Mouse (Mus musculus): ENCODE measurements around the gene Fitm2. TPM values are rescaled to one million over a fixed set of nuclear protein-coding genes. Genes with fewer than 3 reads are reported as not detected.

Fitm2 gene
- total and polyA plus RNA-seq, 3 experiments = 93.8 to 223 (median 196) TPM

DNA sequence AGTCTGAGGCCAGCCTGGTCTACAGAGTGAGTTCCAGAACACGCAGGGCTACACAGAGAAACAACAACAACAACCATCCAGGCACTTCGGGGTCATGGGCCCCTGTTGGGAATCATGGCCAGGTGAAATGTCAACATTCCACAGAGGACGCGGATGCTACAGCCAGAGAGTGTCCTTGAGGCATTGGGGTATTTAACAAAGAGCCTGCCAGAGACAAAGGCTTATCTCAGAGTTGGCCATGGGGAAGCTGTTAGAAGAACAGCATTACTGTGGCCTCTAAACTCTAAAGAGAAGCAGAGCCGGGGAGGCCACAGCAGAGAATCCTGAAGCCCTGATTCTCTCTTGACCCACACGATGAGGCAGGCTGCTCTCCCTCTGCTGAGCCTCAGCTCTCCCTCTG lies 3.6 kb downstream of the Fitm2 start:
- no peak overlapping the region for H3K4me3 ChIP-seq
- peaks cover 5% of the 10 kb centered on the region for H3K4me1 ChIP-seq (ENCODE audit: control insufficient read depth, insufficient read depth, low read length)
- H3K27me3 ChIP-seq (ENCODE audit: control insufficient read depth, insufficient read depth, low read length) = no peaks in the 10 kb centered on the region
- 66% methylated on average over 6 of the region's 6 CpGs for WGBS
- TF ChIP-seq CTCF (IDR thresholded peaks at IDR 0.05) (no peak), POLR2A (IDR thresholded peaks at IDR 0.05; ENCODE audit: insufficient read depth, low read depth, low read length) (no peak), EP300 (IDR thresholded peaks at IDR 0.05; ENCODE audit: insufficient read depth, low read depth, low read length) (no peak)
- intact Hi-C loops (cut with DNase I) = no loop called here
- H3K36me3 ChIP-seq (ENCODE audit: control insufficient read depth, insufficient read depth, low read length) = peaks cover 8% of the 10 kb centered on the region
- H3K79me2 ChIP-seq (replicated peaks; ENCODE audit: control insufficient read depth, insufficient read depth, low read length) = 0 out of 2 replicates have a peak, but pooled peaks cover 1% of the 10 kb centered on the region
- H3K9ac ChIP-seq (ENCODE audit: low read depth, low read length) = no peak overlapping the region
- H3K27ac ChIP-seq = peak overlapping the region; percentile 98
- no peak for DNase-seq

DNA sequence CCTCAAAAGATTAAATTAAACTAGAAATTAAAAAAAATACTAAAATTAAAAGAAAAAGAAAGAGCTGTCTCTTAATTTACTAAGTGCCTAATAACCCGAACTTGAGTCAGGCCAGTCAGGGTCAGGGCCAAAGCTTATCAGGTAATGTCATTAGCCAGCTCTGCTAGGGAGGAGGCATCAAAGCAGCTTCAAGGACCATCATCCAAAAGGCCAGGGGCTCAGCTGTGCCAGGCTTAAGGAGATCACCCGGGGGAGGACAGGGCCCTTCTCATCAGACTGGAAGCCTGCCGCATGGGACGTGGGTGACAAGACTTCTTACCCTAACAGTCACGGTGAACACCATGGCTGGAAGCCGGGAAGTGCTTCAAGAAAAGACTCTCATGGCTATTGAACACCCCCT lies 4.8 kb downstream of the Fitm2 start:
- WGBS = 55% methylated on average over 6 of the region's 6 CpGs
- peaks cover 5% of the 10 kb centered on the region for H3K4me1 ChIP-seq (ENCODE audit: control insufficient read depth, insufficient read depth, low read length)
- intact Hi-C loops (cut with DNase I) = no loop called here
- H3K27me3 ChIP-seq (ENCODE audit: control insufficient read depth, insufficient read depth, low read length) = no peaks in the 10 kb centered on the region
- no peak overlapping the region for H3K9ac ChIP-seq (ENCODE audit: low read depth, low read length)
- peak overlapping the region; percentile 98 for H3K27ac ChIP-seq
- H3K36me3 ChIP-seq (ENCODE audit: control insufficient read depth, insufficient read depth, low read length) = peaks cover 8% of the 10 kb centered on the region
- no peak overlapping the region for H3K4me3 ChIP-seq
- 0 out of 2 replicates have a peak, but pooled peaks cover 1% of the 10 kb centered on the region for H3K79me2 ChIP-seq (replicated peaks; ENCODE audit: control insufficient read depth, insufficient read depth, low read length)
- DNase-seq = no peak
- TF ChIP-seq POLR2A (IDR thresholded peaks at IDR 0.05; ENCODE audit: insufficient read depth, low read depth, low read length) (no peak), CTCF (IDR thresholded peaks at IDR 0.05) (no peak), EP300 (IDR thresholded peaks at IDR 0.05; ENCODE audit: insufficient read depth, low read depth, low read length) (no peak)

DNA sequence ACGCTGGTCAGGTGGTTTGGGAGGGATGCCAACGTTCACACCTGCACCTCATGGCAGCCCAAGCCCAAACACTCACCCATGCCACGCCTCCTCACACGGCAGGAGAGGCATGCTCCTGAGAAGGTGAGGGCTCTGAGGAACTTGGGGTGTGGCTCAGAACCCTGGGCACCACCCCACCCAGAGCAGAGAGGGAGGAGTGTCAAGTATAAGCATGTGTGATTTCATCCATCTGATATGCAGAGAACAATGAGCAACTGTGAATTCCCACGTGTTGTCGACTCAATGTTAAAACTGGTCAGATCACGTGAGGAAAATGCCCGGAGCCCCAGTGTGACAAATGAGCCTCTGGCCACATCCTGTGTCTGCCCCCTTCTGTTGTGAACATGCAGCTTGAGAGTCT lies 5.7 kb downstream of the Fitm2 start:
- WGBS = 38% methylated on average over 8 of the region's 8 CpGs
- intact Hi-C loops (cut with DNase I) = no loop called here
- Histone ChIP-seq H3K9ac (ENCODE audit: low read depth, low read length) (no peak overlapping the region), H3K36me3 (ENCODE audit: control insufficient read depth, insufficient read depth, low read length) (peaks cover 8% of the 10 kb centered on the region), H3K4me1 (ENCODE audit: control insufficient read depth, insufficient read depth, low read length) (peaks cover 5% of the 10 kb centered on the region), H3K27ac (peak overlapping the region; percentile 98; the same call in 1 of the 2 replicates), H3K4me3 (no peak overlapping the region), H3K79me2 (replicated peaks; ENCODE audit: control insufficient read depth, insufficient read depth, low read length) (0 out of 2 replicates have a peak, but pooled peaks cover 1% of the 10 kb centered on the region), H3K27me3 (ENCODE audit: control insufficient read depth, insufficient read depth, low read length) (no peaks in the 10 kb centered on the region)
- DNase-seq = no peak
- TF ChIP-seq POLR2A (IDR thresholded peaks at IDR 0.05; ENCODE audit: insufficient read depth, low read depth, low read length) (no peak), EP300 (IDR thresholded peaks at IDR 0.05; ENCODE audit: insufficient read depth, low read depth, low read length) (no peak), CTCF (IDR thresholded peaks at IDR 0.05) (no peak)

DNA sequence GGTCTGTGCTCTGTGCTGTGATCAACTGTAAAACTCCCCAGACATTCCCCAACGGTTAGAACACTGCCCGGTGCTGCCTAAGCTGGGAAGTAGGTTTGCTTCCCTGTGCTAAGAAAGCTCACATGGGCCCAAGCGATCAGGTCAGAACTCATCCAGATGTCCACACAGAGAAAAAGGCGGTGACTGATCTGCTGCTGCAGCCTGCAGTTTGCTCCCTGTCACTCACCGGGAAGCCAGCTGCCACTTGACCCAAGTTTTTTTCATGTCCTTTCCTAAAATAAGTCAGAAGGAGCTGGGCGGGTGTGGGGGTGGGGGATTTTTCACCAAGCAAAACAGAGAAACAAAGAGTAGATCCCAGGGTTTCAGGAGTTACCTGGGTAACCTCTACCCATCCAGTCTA lies 7.9 kb downstream of the Fitm2 start:
- H3K27me3 ChIP-seq (ENCODE audit: control insufficient read depth, insufficient read depth, low read length) = no peaks in the 10 kb centered on the region
- peak overlapping the region; percentile 86 for H3K27ac ChIP-seq
- WGBS = 31% methylated on average over 6 of the region's 6 CpGs
- H3K79me2 ChIP-seq (replicated peaks; ENCODE audit: control insufficient read depth, insufficient read depth, low read length) = no peaks in the 10 kb centered on the region
- H3K9ac ChIP-seq (ENCODE audit: low read depth, low read length) = peak overlapping the region; percentile 41
- DNase-seq = peak; percentile 33 to 55
- H3K36me3 ChIP-seq (ENCODE audit: control insufficient read depth, insufficient read depth, low read length) = peaks cover 8% of the 10 kb centered on the region
- H3K4me1 ChIP-seq (ENCODE audit: control insufficient read depth, insufficient read depth, low read length) = peaks cover 5% of the 10 kb centered on the region
- H3K4me3 ChIP-seq = no peak overlapping the region
- no peak for TF ChIP-seq EP300 (IDR thresholded peaks at IDR 0.05; ENCODE audit: insufficient read depth, low read depth, low read length)
- TF ChIP-seq POLR2A (IDR thresholded peaks at IDR 0.05; ENCODE audit: insufficient read depth, low read depth, low read length) = 0 out of 2 replicates have a peak, but pooled peaks have one; percentile 11
- intact Hi-C loops (cut with DNase I) = no loop called here

DNA sequence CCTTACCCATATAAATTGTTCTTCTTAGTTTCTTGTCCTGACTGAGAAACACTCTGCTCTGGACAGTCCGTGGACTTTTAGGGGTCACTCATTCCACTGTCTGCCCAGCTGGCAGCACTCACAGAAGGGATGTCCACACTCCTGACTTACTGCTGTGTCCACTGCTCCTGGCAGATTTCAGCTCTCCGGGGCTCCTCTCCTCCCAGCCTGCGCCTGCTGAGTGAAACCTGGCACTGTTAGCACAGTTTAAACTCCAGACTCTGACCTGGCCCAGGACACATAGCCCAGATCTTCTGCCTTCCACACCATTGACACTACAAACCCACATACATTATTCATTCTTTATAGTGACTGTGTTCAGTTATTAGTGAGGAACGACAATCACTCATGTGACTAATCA lies 8.4 kb downstream of the Fitm2 start:
- Histone ChIP-seq H3K27ac (peak overlapping the region; percentile 86), H3K27me3 (ENCODE audit: control insufficient read depth, insufficient read depth, low read length) (no peaks in the 10 kb centered on the region), H3K9ac (ENCODE audit: low read depth, low read length) (peak overlapping the region; percentile 41), H3K4me3 (no peak overlapping the region), H3K79me2 (replicated peaks; ENCODE audit: control insufficient read depth, insufficient read depth, low read length) (no peaks in the 10 kb centered on the region), H3K4me1 (ENCODE audit: control insufficient read depth, insufficient read depth, low read length) (peaks cover 5% of the 10 kb centered on the region), H3K36me3 (ENCODE audit: control insufficient read depth, insufficient read depth, low read length) (peaks cover 3% of the 10 kb centered on the region)
- WGBS = 41% methylated on average over 4 of the region's 4 CpGs
- DNase-seq = no peak
- TF ChIP-seq EP300 (IDR thresholded peaks at IDR 0.05; ENCODE audit: insufficient read depth, low read depth, low read length) (0 out of 2 replicates have a peak, but pooled peaks have one; percentile 15), CTCF (IDR thresholded peaks at IDR 0.05) (no peak), POLR2A (IDR thresholded peaks at IDR 0.05; ENCODE audit: insufficient read depth, low read depth, low read length) (no peak)
- intact Hi-C loops (cut with DNase I) = no loop called here

DNA sequence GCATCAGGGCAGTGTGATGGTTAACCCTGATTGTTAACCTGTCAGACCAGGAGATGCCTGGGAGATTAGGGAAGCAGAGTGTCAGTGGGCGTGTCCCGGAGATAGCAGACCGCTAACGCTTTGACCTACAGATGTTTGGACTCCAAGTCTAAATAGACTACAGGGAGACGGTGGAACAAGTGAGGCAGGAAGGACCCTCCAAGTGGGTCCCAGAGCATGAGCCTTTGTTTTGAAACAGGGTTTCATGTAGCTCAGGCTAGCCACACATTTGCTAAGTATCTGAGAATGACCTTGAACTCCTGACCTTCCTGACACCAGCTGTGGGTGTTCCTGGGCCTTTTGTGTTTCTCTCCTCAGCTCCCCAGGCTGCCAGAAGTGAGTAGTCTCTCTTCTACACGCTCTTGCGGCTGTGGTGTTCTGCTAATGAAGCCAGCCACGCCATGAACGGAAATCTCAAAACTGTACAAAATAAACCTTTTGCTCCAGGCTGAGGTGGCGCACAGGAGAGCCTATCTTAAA lies 9.1 kb downstream of the Fitm2 start:
- no peaks in the 10 kb centered on the region; the same call in 1 of the 2 replicates for H3K36me3 ChIP-seq (ENCODE audit: control insufficient read depth, insufficient read depth, low read length)
- H3K4me3 ChIP-seq = no peak overlapping the region
- no peaks in the 10 kb centered on the region for H3K27me3 ChIP-seq (ENCODE audit: control insufficient read depth, insufficient read depth, low read length)
- no peak for TF ChIP-seq EP300 (IDR thresholded peaks at IDR 0.05; ENCODE audit: insufficient read depth, low read depth, low read length)
- no peak for DNase-seq
- intact Hi-C loops (cut with DNase I) = no loop called here
- peaks cover 5% of the 10 kb centered on the region for H3K4me1 ChIP-seq (ENCODE audit: control insufficient read depth, insufficient read depth, low read length)
- no peaks in the 10 kb centered on the region for H3K79me2 ChIP-seq (replicated peaks; ENCODE audit: control insufficient read depth, insufficient read depth, low read length)
- no peak overlapping the region for H3K9ac ChIP-seq (ENCODE audit: low read depth, low read length)
- H3K27ac ChIP-seq = peak overlapping the region; percentile 86
- WGBS = 65% methylated on average over 10 of the region's 10 CpGs
